Mouse (Mus musculus) large intestine, adult 2 months (tissue): Measurements from ENCODE around the gene Neurod2. TPM values are rescaled to one million over a fixed set of nuclear protein-coding genes. Genes with fewer than 3 reads are reported as not detected.

Experiments used
- DNase-seq: peaks from one replicate; pipeline ENCODE4 v3.0.0-alpha.2; 2012; ENCODE audit warnings: low read depth, low spot score
- WGBS: fragments of 180-500 bp; shearing (Covaris S2); methylation state at CpG from one replicate; pipeline ENCODE4 v1.1.7; 2018; 5-methylcytosine and 5-hydroxymethylcytosine counted together
- polyA plus RNA-seq: library from polyadenylated mRNA; depleted of rRNA; stranded (reverse); fragments of >200 nt; gene quantifications from 2 replicates; pipeline ENCODE4 v1.2.3, GENCODE M21; 2012

Gene Neurod2
- polyA plus RNA-seq, 1 experiment = not detected

DNA sequence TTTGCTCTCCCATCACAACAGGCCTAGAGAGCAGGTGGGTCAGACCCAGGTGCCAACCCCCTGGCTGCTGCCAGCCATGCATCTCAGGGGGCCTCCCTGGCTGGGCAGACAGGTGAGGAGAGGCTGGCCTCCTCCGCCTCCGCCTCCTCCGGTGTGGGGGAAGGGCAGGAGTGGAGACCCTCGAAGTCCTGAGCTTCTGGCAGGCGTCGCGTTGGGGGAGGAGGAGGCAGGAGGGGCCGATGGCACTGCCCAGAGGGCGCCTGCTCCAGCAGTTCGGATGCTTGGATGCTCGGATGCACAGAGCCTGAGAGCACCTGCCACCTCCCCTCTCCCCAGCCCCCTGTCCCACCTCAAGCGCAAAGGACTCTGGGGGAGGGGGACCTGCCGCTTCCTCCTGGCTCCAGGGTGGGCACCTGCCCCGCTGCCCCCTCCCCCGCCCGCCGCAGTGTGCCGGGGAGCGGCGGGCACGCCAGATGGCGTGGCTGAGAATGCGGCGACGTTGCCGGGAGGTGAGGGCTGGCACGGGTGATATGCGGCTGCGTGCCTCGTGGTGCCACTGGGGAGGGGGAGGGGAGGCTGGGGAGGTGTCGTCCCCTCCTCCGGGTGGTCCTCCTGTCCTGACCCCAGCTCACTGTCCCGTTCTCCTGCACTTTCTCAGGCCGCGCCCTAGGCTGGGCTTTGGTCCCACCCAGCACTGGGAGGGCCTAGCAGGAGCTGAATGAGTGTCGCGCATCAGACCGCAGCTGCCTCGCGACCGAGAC, 4.7 kb upstream of the Neurod2 start:
- no peak for DNase-seq
- 3% methylated on average over 41 of the region's 41 CpGs for WGBS

DNA sequence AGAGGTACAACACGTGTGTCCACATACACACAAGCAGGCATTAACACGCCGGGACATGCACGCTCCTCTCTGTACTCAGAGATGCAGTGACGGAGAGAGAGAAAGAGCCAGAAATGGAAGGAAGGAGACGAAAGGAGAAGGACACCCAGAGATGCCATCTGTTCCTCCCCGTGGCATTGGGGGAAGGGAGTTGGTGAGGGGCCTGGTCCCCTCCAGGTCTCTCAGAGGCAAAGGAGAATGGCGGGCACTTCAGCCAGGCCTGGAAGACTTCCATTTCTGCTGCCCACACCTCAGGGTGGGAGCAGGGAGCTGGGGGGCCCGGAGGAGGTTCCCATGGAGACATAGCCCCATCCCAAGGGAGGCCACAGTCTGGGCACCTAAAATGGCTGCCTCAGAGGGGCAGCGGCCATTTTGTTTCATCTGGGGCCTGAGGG, 3.8 kb upstream of the Neurod2 start:
- DNase-seq = no peak
- 81% methylated on average over 10 of the region's 10 CpGs for WGBS

- 72% methylated on average over 4 of the region's 4 CpGs for WGBS
- no peak for DNase-seq
These were observed 3.4 kb upstream of the Neurod2 start for GRCm38 (mm10) chr11:98332841-98333240.

GRCm38 (mm10) chr11:98332186-98332585, 2.7 kb upstream of the Neurod2 start:
- 83% methylated on average over 3 of the region's 3 CpGs for WGBS
- no peak for DNase-seq

DNA sequence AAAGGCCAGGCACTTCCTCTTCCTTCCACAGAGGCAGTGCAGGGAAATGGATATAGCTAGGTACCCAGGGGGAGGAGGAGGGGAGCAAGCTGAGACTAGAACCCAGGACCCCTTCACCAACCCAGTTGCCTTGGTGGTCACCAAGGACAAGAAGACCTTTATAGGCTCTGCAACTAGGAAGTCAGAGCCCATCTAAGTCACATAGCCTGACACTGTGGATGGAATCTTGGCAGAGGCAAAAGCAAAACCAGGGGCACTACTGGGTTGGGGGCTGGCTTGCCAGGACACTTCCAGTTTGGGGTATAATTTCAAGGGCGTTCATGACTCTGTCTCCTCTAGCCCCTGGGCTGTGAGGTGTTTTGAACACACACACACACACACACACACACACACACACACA, 2.0 kb upstream of the Neurod2 start:
- DNase-seq = no peak
- WGBS = 36% methylated on average over 1 of the region's 1 CpGs

DNA sequence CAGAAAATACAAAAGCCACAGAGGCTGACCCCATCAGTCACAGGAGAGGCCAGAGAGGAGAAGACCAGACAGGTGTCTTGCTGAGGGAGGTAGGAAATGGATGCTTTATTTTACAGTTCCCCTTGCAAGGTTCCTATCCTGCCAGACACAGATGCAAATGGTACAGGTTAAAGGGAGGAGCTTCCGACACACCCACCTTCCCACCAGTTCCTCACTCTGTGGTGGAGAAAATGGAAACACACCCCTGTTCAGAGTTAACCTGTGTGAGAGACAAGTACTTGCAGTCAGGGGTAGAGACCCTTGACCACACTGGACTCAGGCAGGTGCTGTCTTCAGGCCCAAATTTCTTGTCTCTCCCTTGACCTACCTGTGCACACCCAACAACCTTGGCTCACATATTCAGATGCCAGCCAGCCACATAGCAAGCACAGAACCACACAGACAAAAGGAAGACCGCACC, 1.3 kb upstream of the Neurod2 start:
- 60% methylated on average over 2 of the region's 2 CpGs for WGBS
- no peak for DNase-seq

GRCm38 (mm10) chr11:98329960-98330744, 704 bp upstream of the Neurod2 start:
- no peak for DNase-seq
- 37% methylated on average over 9 of the region's 9 CpGs for WGBS

GRCm38 (mm10) chr11:98328371-98329069, 928 bp downstream of the Neurod2 start:
- DNase-seq = no peak

GRCm38 (mm10) chr11:98328031-98328370, 1.4 kb downstream of the Neurod2 start:
- no peak for DNase-seq
- WGBS = under 1% methylated on average over 35 of the region's 35 CpGs

More at GRCm38 (mm10) chr11:98328371-98329069, 928 bp downstream of the Neurod2 start:
- 2% methylated on average over 55 of the region's 56 CpGs for WGBS

DNA sequence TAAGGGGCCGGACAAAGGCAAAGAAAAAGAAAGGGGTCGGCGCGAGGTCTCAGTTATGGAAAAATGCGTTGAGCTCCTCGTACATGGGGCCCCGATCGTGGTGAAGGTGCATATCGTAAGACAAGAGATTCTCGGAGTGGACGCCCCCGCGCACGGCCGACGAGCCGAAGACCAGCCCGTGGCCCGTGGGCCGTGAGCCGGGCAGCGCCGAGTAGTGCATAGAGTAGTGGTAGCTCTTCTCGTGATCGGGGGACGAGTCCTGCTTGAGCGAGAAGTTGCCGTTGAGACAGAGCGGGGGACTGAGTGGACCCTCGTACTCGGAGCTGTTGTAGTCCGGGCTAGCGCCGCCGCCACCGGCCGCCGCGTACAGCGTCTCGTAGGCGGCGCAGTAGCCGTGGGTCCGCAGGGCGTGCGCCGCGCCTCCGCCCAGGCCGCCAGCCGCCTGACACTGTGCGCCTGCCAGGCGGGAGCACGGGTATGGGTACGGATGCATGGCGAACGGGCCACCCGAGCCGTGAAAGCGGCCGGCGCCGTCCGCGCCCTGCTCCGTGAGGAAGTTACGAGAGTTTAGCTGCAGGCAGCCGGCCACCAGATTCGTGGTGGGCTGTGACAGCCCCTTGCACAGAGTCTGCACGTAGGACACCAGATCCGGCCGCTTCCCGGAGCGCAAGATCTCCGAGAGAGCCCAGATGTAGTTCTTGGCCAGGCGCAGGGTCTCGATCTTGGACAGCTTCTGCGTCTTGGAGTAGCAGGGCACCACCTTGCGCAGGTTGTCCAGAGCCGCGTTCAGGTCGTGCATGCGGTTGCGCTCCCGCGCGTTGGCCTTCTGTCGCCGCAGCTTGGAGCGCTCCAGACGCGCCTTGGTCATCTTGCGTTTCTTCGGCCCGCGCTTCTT, 2.1 kb downstream of the Neurod2 start:
- 1% methylated on average over 97 of the region's 97 CpGs for WGBS
- no peak for DNase-seq

DNA sequence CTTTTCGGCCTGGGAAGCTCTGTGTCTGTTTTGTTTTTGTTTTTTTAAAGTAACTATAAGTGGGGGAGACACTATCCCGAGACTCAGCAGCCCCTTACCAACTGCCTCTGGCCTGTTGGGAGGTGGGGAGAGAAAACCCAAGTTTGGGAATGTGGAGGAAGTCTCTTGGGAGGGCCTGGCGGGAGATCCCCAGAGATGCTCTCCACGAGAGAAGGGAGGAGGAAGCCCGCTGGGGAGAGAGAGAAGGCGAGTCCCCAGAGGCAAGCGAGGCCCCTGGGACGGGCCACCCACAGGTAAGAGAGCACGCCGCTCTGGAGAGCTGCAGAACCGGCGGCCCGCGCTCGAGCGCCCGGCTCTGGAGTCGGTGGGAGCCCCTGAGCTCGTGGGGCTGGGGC, 2.7 kb downstream of the Neurod2 start:
- WGBS = 2% methylated on average over 19 of the region's 19 CpGs
- DNase-seq = no peak

- WGBS = 9% methylated on average over 22 of the region's 22 CpGs
These were observed 3.6 kb downstream of the Neurod2 start for GRCm38 (mm10) chr11:98325821-98326218.

GRCm38 (mm10) chr11:98325191-98325820, 4.1 kb downstream of the Neurod2 start:
- DNase-seq = no peak
- 6% methylated on average over 14 of the region's 14 CpGs for WGBS

More at GRCm38 (mm10) chr11:98325821-98326218, 3.6 kb downstream of the Neurod2 start:
- DNase-seq = no peak

GRCm38 (mm10) chr11:98323933-98324332, 5.5 kb downstream of the Neurod2 start:
- WGBS = 2% methylated on average over 9 of the region's 9 CpGs
- no peak for DNase-seq

DNA sequence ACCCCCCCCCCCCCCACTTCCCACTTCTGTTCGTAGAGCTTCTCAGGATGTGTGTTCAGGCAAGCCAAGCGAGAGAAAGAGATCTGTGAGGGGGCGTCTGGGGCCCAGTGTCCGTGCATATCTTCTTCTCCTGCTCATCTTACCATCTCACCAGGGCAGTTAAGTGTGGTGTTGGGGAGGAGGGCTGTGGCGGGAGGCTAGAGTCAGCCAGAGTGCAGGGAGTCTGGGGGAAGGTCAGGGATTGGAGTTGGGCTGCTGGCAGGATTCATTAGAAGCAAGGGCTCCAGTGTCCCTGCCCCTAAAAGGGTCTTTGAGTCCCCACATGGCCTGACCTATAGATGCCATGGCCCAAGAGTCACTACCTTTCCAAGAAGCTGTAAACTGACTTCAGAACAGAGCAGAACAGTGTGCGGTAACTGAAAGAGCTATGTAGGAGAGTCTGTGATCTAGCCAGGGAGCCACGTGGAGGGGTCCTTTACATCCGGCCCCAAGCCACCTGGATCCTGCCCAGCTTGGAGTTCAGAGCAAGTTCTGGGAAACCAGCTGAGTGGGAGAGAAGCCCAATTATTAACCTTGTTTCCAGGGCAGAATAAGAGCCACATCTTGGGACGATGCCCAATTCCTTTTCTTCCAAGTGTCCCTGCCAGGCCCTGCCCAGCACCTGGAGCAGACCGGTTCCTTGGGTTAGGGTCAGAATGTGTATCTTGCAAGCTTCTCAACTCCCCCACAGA, 6.1 kb downstream of the Neurod2 start:
- 7% methylated on average over 10 of the region's 10 CpGs for WGBS
- no peak for DNase-seq

- DNase-seq = no peak
- WGBS = 3% methylated on average over 1 of the region's 1 CpGs
These were observed 7.3 kb downstream of the Neurod2 start for GRCm38 (mm10) chr11:98322159-98322558.

DNA sequence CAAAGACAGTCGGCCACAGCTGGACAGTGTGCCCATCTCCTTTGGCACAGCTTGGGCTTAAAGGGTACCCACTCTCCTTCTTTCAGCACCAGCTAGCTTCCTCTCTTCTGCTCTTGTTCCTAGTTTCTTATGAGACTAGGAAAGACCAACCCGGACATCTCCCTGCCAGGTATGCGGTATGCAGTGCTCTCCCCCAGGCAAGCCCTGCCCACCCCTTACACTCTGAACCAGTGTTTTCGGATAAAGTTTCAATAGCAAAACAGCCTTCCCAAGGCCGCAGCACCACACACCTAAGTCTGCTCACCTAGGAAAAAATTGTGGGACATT, 7.8 kb downstream of the Neurod2 start:
- DNase-seq = no peak
- 9% methylated on average over 5 of the region's 5 CpGs for WGBS
